ENCODE assay signal across 20 mouse cellular contexts in genomic region chr6:92370896-92371295, GRCm38 (mm10).
"Had no signal": no experiment of that assay in that cellular context is flagged by ENCODE, and none has a peak within 500 bp of the region (broad histone marks: within the 10 kb centered on the region; RNA-seq: fewer than 3 reads in every experiment).

No protein-coding gene starts in this region.

- H3K27me3 ChIP-seq: liver, embryonic 12.5 days; liver, embryonic 15.5 days; lung, embryonic 15.5 days; midbrain, embryonic 12.5 days; midbrain, embryonic 15.5 days; neural tube, embryonic 12.5 days; neural tube, embryonic 15.5 days; stomach, embryonic 15.5 days had no signal

- H3K4me1 ChIP-seq: liver, embryonic 12.5 days; liver, embryonic 15.5 days; lung, embryonic 15.5 days; midbrain, embryonic 12.5 days; midbrain, embryonic 15.5 days; neural tube, embryonic 12.5 days; neural tube, embryonic 15.5 days; stomach, embryonic 15.5 days had no signal

- H3K9me3 ChIP-seq: liver, embryonic 12.5 days; liver, embryonic 15.5 days; lung, embryonic 15.5 days; stomach, embryonic 15.5 days had no signal

- H3K27ac ChIP-seq: kidney, postnatal 0 days; layer of hippocampus, adult 2 months; left cerebral cortex, adult 2 months; liver, embryonic 12.5 days; liver, embryonic 15.5 days; lung, embryonic 15.5 days; macrophage; midbrain, embryonic 12.5 days; midbrain, embryonic 15.5 days; neural tube, embryonic 12.5 days; neural tube, embryonic 15.5 days had no signal

- ATAC-seq: intestine, postnatal 0 days; liver, embryonic 12.5 days; midbrain, embryonic 15.5 days had no signal

- H3K9ac ChIP-seq: liver, embryonic 12.5 days; liver, embryonic 15.5 days; lung, embryonic 15.5 days; midbrain, embryonic 12.5 days; midbrain, embryonic 15.5 days; neural tube, embryonic 12.5 days; neural tube, embryonic 15.5 days; stomach, embryonic 15.5 days had no signal

- H3K4me2 ChIP-seq: liver, embryonic 12.5 days; liver, embryonic 15.5 days; lung, embryonic 15.5 days; midbrain, embryonic 12.5 days; midbrain, embryonic 15.5 days; neural tube, embryonic 12.5 days; neural tube, embryonic 15.5 days; stomach, embryonic 15.5 days had no signal

- DNase-seq: kidney, adult 2 months; kidney, postnatal 25 days; layer of hippocampus, adult 9-11 months; right cerebral cortex, adult 18-20 months; right cerebral cortex, postnatal 25 days; spleen, adult 18-20 months; thymus, postnatal 25 days had no signal

- H3K36me3 ChIP-seq: liver, embryonic 12.5 days; liver, embryonic 15.5 days; lung, embryonic 15.5 days; stomach, embryonic 15.5 days had no signal

- H3K4me3 ChIP-seq: layer of hippocampus, adult 2 months; left cerebral cortex, adult 2 months; liver, embryonic 12.5 days; liver, embryonic 15.5 days; lung, embryonic 15.5 days; midbrain, embryonic 12.5 days; midbrain, embryonic 15.5 days; neural tube, embryonic 12.5 days; neural tube, embryonic 15.5 days; stomach, embryonic 15.5 days had no signal
